Mouse (Mus musculus) T-helper 1 cell (primary cell): Measurements from ENCODE around the gene Flnc.
"Not testable (repeated sequence)": the region's sequence is repeated elsewhere in the genome, so short reads cannot be mapped to it uniquely, and the experiment has no call there.

Source experiments
- in situ Hi-C: fragments of 300-600 bp; cut with MboI, MseI; formaldehyde crosslinking; loops from one replicate; pipeline ENCODE4 v1.15.1; 2025; ENCODE audit warnings: high pct_unique_total_duplicates

The Flnc gene

GRCm38 (mm10) chr6:29433038-29433803 is at the start of gene Flnc:
Flnc (plus strand) TSS chr6:29433256.
- in situ Hi-C loops: no loop called here

GRCm38 (mm10) chr6:29388052-29388518 is 45.0 kb upstream of the Flnc start, which contains the start of gene Opn1sw:
Opn1sw (minus strand) TSS chr6:29388468.
- in situ Hi-C loops: no loop called here

GRCm38 (mm10) chr6:29388606-29389080 is 44.4 kb upstream of the Flnc start:
- in situ Hi-C loops: no loop called here

GRCm38 (mm10) chr6:29389425-29389824 is 43.6 kb upstream of the Flnc start:
- in situ Hi-C loops: no loop called here

GRCm38 (mm10) chr6:29390500-29390899 is 42.6 kb upstream of the Flnc start:
- in situ Hi-C loops: not testable (repeated sequence)

GRCm38 (mm10) chr6:29391241-29391640 is 41.8 kb upstream of the Flnc start:
- in situ Hi-C loops: not testable (repeated sequence)

- in situ Hi-C loops: no loop called here
These were observed 41.3 kb upstream of the Flnc start for GRCm38 (mm10) chr6:29391802-29392201.

- in situ Hi-C loops: no loop called here
These were observed 38.8 kb upstream of the Flnc start for GRCm38 (mm10) chr6:29394286-29394685.

- in situ Hi-C loops: no loop called here
These were observed 36.9 kb upstream of the Flnc start, which contains the start of gene Ccdc136 for GRCm38 (mm10) chr6:29395910-29396713. Ccdc136 (plus strand) TSS chr6:29396309.

- in situ Hi-C loops: no loop called here
These were observed 36.1 kb upstream of the Flnc start for GRCm38 (mm10) chr6:29396714-29397540.

GRCm38 (mm10) chr6:29397575-29397974 is 35.5 kb upstream of the Flnc start:
- in situ Hi-C loops: no loop called here

- in situ Hi-C loops: no loop called here
These were observed 33.2 kb upstream of the Flnc start for GRCm38 (mm10) chr6:29399851-29400250.

- in situ Hi-C loops: no loop called here
These were observed 30.2 kb upstream of the Flnc start for GRCm38 (mm10) chr6:29402693-29403342.

- in situ Hi-C loops: no loop called here
These were observed 26.6 kb upstream of the Flnc start for GRCm38 (mm10) chr6:29406412-29406811.

GRCm38 (mm10) chr6:29415446-29415845 is 17.6 kb upstream of the Flnc start:
- in situ Hi-C loops: no loop called here

GRCm38 (mm10) chr6:29420596-29420995 is 12.5 kb upstream of the Flnc start:
- in situ Hi-C loops: no loop called here

- in situ Hi-C loops: no loop called here
These were observed 7.9 kb upstream of the Flnc start for GRCm38 (mm10) chr6:29425118-29425517.

- in situ Hi-C loops: no loop called here
These were observed 6.7 kb upstream of the Flnc start for GRCm38 (mm10) chr6:29426331-29426730.

- in situ Hi-C loops: no loop called here
These were observed 4.9 kb upstream of the Flnc start for GRCm38 (mm10) chr6:29428171-29428570.

GRCm38 (mm10) chr6:29430681-29431420 is 2.2 kb upstream of the Flnc start:
- in situ Hi-C loops: no loop called here
